Mouse (Mus musculus) limb, embryonic 13.5 days (tissue): ENCODE measurements around the gene Upp2. TPM values are rescaled to one million over a fixed set of nuclear protein-coding genes. Genes with fewer than 3 reads are reported as not detected.

Experiments used
- ATAC-seq: fragments of 200-750 bp; cut with Nextera tagmentation; 2 replicates; pipeline ENCODE4 v1.8.0; 2017; ENCODE audit warnings: low read depth, moderate number of reproducible peaks, moderate TSS enrichment; ENCODE audit not compliant: low FRiP score
- H3K27ac ChIP-seq: fragments of 300-500 bp; sonication (generic); 2 replicates; pipeline ENCODE4 v1.5.1; 2015; ENCODE audit warnings: inconsistent platforms, mild to moderate bottlenecking, moderate library complexity
- H3K27me3 ChIP-seq: fragments of 300-500 bp; sonication (generic); 2 replicates; pipeline ENCODE4 v1.6.1; 2015; ENCODE audit warnings: mild to moderate bottlenecking, inconsistent platforms
- H3K36me3 ChIP-seq: fragments of 300-500 bp; sonication (generic); 2 replicates; pipeline ENCODE4 v1.6.1; 2015; ENCODE audit warnings: inconsistent platforms, mild to moderate bottlenecking, moderate library complexity
- H3K4me1 ChIP-seq: fragments of 300-500 bp; sonication (generic); 2 replicates; pipeline ENCODE4 v1.6.1; 2015; ENCODE audit warnings: inconsistent platforms
- H3K4me2 ChIP-seq: fragments of 300-500 bp; sonication (generic); replicated peaks from 2 replicates; pipeline ENCODE4 v1.6.1; 2015; ENCODE audit warnings: inconsistent platforms, mild to moderate bottlenecking, moderate library complexity
- H3K4me3 ChIP-seq: fragments of 300-500 bp; sonication (generic); 2 replicates; pipeline ENCODE4 v1.5.1; 2015; ENCODE audit warnings: moderate library complexity, mild to moderate bottlenecking, inconsistent platforms
- H3K9ac ChIP-seq: fragments of 300-500 bp; sonication (generic); 2 replicates; pipeline ENCODE4 v1.6.1; 2015; ENCODE audit warnings: mild to moderate bottlenecking, inconsistent platforms
- H3K9me3 ChIP-seq: fragments of 300-500 bp; sonication (generic); 2 replicates; pipeline ENCODE4 v1.6.1; 2016; ENCODE audit warnings: inconsistent platforms
- WGBS: fragments of 180-500 bp; shearing (Covaris S2); methylation state at CpG from one replicate; pipeline ENCODE4 v1.1.7; 2015; 5-methylcytosine and 5-hydroxymethylcytosine counted together
- polyA plus RNA-seq: library from polyadenylated mRNA; unstranded; fragments of >200 nt; fragmentation: Nextera tagmentation; extraction: Ambion mirVana; gene quantifications from 2 replicates; pipeline ENCODE4 v1.2.1, GENCODE M21; 2015

Upp2 gene
- polyA plus RNA-seq, 1 experiment from 2014 or later: 9.5 TPM

- H3K4me3 ChIP-seq: no peak overlapping the region
- H3K4me1 ChIP-seq: peaks cover 20% of the 10 kb centered on the region
- no peaks in the 10 kb centered on the region for H3K36me3 ChIP-seq
- H3K4me2 ChIP-seq: no peak overlapping the region
- H3K27ac ChIP-seq: no peak overlapping the region
- no peak overlapping the region for H3K9ac ChIP-seq
- 89% methylated on average over 20 of the region's 20 CpGs for WGBS
- no peaks in the 10 kb centered on the region for H3K27me3 ChIP-seq
- no peak for ATAC-seq
- H3K9me3 ChIP-seq: peaks cover 4% of the 10 kb centered on the region; the same call in 1 of the 2 replicates
Measured at GRCm38 (mm10) chr2:58832253-58832980, 265.3 kb downstream of the Upp2 start.

GRCm38 (mm10) chr2:58841021-58841420 is 273.9 kb downstream of the Upp2 start:
- H3K36me3 ChIP-seq: no peaks in the 10 kb centered on the region
- peaks cover 2% of the 10 kb centered on the region; the same call in 1 of the 2 replicates for H3K27me3 ChIP-seq
- H3K4me1 ChIP-seq: peaks cover 11% of the 10 kb centered on the region; the same call in 1 of the 2 replicates
- no peak overlapping the region for H3K4me2 ChIP-seq
- no peak overlapping the region for H3K27ac ChIP-seq
- no peak overlapping the region for H3K4me3 ChIP-seq
- no peak for ATAC-seq
- no peak overlapping the region for H3K9ac ChIP-seq
- H3K9me3 ChIP-seq: peaks cover 3% of the 10 kb centered on the region; the same call in 1 of the 2 replicates
- 87% methylated on average over 3 of the region's 3 CpGs for WGBS

- Histone ChIP-seq H3K9ac (no peak overlapping the region), H3K27ac (no peak overlapping the region), H3K4me3 (no peak overlapping the region), H3K36me3 (no peaks in the 10 kb centered on the region), H3K4me1 (peaks cover 9% of the 10 kb centered on the region; the same call in 1 of the 2 replicates), H3K4me2 (no peak overlapping the region), H3K27me3 (peaks cover 2% of the 10 kb centered on the region; the same call in 1 of the 2 replicates), H3K9me3 (peaks cover 3% of the 10 kb centered on the region; the same call in 1 of the 2 replicates)
- 88% methylated on average over 4 of the region's 4 CpGs for WGBS
- ATAC-seq: no peak
Measured at GRCm38 (mm10) chr2:58842443-58842842, 275.3 kb downstream of the Upp2 start.

Other genes with a start within 250 kb of the Upp2 start
- 0.10 and 0.20 TPM in 2 replicates for gene Acvr1c, start 209.4 kb upstream of the Upp2 start, polyA plus RNA-seq
- not detected in 2 replicates for gene Gm17409, start 97.2 kb upstream of the Upp2 start, polyA plus RNA-seq
- gene Acvr1, start 141 bp upstream of the Upp2 start, polyA plus RNA-seq: 7.9 and 8.6 TPM in 2 replicates